Mouse (Mus musculus) liver, adult 2 months (tissue): ENCODE results near the gene Tgfbr2.

Experiments used
- CTCF ChIP-seq: fragments of 200-500 bp; IDR thresholded peaks from 2 replicates; pipeline ENCODE4 v1.5.1; 2011; ENCODE audit warnings: low read depth, low read length, control low read depth
- POLR2A ChIP-seq: fragments of 200-500 bp; IDR thresholded peaks from 2 replicates; pipeline ENCODE4 v1.6.1; 2011; ENCODE audit warnings: low read length, control low read depth; ENCODE audit not compliant: insufficient read depth; ENCODE audit errors: extremely low read depth

DNA sequence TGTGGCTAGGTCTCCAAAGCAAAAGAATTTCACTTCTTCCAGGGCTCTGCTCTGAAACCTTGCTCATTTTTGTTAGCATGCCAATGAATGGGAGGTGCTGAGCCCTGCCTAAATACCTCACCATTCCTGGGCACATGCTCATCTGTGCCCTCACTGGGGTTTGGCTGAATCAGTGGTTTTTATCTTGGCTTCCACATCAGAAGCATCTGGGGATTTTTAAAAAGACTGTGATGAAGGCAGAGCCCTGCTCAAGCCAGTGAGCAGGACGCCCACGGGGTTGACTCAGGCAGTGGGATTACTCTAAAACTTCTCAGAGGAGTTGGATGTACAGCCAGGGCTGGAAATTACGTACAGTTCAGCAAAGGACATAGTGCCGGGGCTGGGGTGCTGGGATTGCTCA, 22.3 kb downstream of the Tgfbr2 start:
- no peak for TF ChIP-seq CTCF
- TF ChIP-seq POLR2A, result no peak
